Mouse (Mus musculus) frontal cortex, postnatal 14 days (tissue): ENCODE results near the gene Med27.

Experiments used
- DNase-seq, 2 experiments: peaks; one replicate each; pipeline ENCODE4 v3.0.0; 2022; ENCODE audit warnings: low spot score in 2 of 2

The Med27 gene

GRCm38 (mm10) chr2:29466396-29466795 lies 119.8 kb downstream of the Med27 start:
- no peak for DNase-seq

GRCm38 (mm10) chr2:29468517-29468936 lies 121.9 kb downstream of the Med27 start:
- peak; percentile 51 to 54 for DNase-seq

- no peak for DNase-seq
Observed at GRCm38 (mm10) chr2:29472952-29473437, 126.4 kb downstream of the Med27 start.

- DNase-seq = no peak
Observed at GRCm38 (mm10) chr2:29473907-29474306, 127.3 kb downstream of the Med27 start.

GRCm38 (mm10) chr2:29476702-29477101 lies 130.1 kb downstream of the Med27 start:
- no peak for DNase-seq

GRCm38 (mm10) chr2:29481856-29482255 lies 135.2 kb downstream of the Med27 start:
- DNase-seq = no peak

- DNase-seq = no peak
Observed at GRCm38 (mm10) chr2:29482979-29483718, 136.5 kb downstream of the Med27 start.

- no peak for DNase-seq
Observed at GRCm38 (mm10) chr2:29485519-29485918, 138.9 kb downstream of the Med27 start.

- DNase-seq = no peak
Observed at GRCm38 (mm10) chr2:29486491-29486890, 139.9 kb downstream of the Med27 start.

GRCm38 (mm10) chr2:29487652-29488051 lies 141.0 kb downstream of the Med27 start:
- no peak for DNase-seq

- DNase-seq = no peak
Observed at GRCm38 (mm10) chr2:29488379-29489236, 142.0 kb downstream of the Med27 start.

GRCm38 (mm10) chr2:29491656-29492055 lies 145.0 kb downstream of the Med27 start:
- DNase-seq = no peak

- no peak for DNase-seq
Observed at GRCm38 (mm10) chr2:29493396-29494031, 146.9 kb downstream of the Med27 start.

GRCm38 (mm10) chr2:29495271-29495670 lies 148.7 kb downstream of the Med27 start:
- DNase-seq = no peak

- no peak for DNase-seq
Observed at GRCm38 (mm10) chr2:29500601-29501350, 154.2 kb downstream of the Med27 start.

GRCm38 (mm10) chr2:29501381-29501780 lies 154.8 kb downstream of the Med27 start:
- DNase-seq = no peak

- DNase-seq = no peak
Observed at GRCm38 (mm10) chr2:29504848-29505247, 158.2 kb downstream of the Med27 start.

GRCm38 (mm10) chr2:29506411-29506810 lies 159.8 kb downstream of the Med27 start:
- no peak for DNase-seq

GRCm38 (mm10) chr2:29513131-29513530 lies 166.5 kb downstream of the Med27 start:
- DNase-seq = no peak

GRCm38 (mm10) chr2:29514836-29515235 lies 168.2 kb downstream of the Med27 start:
- DNase-seq = no peak

- no peak for DNase-seq
Observed at GRCm38 (mm10) chr2:29515831-29516447, 169.3 kb downstream of the Med27 start.
